In genomic region chr14:118225911-118226310, GRCm38 (mm10) we compare ENCODE assay signal across 11 mouse cellular contexts. TPM values are rescaled to one million over a fixed set of nuclear protein-coding genes. Genes with fewer than 3 reads are reported as not detected.
DNase-seq lines count a peak whose midpoint lies in the region; ATAC-seq and TF ChIP-seq lines count a peak whose summit lies in the region.
"Had no signal": no experiment of that assay in that cellular context is flagged by ENCODE, and none has a peak within 500 bp of the region (broad histone marks: within the 10 kb centered on the region; RNA-seq: fewer than 3 reads in every experiment).

No protein-coding gene starts in this region.

- H3K4me3 ChIP-seq in lung, embryonic 14.5 days (ENCODE audit: low read depth, low read length) = peak overlapping the region; percentile 10
- peak overlapping the region; percentile 27 for H3K4me3 ChIP-seq in embryonic facial prominence, embryonic 13.5 days
- peak overlapping the region; percentile 16; the same call in 1 of the 2 replicates for H3K4me3 ChIP-seq in kidney, embryonic 16.5 days (ENCODE audit: low read length)
- no peak overlapping the region for H3K4me3 ChIP-seq in neural tube, embryonic 14.5 days (ENCODE audit: low read depth, low read length)

- H3K9ac ChIP-seq in lung, embryonic 14.5 days = no peak overlapping the region
- H3K9ac ChIP-seq in embryonic facial prominence, embryonic 13.5 days = no peak overlapping the region
- no peak overlapping the region for H3K9ac ChIP-seq in kidney, embryonic 16.5 days (replicated peaks; ENCODE audit: low read length)
- H3K9ac ChIP-seq in neural tube, embryonic 14.5 days (replicated peaks; ENCODE audit: low read depth, low read length) = no peak overlapping the region

- peaks cover 82% of the 10 kb centered on the region for H3K27me3 ChIP-seq in lung, embryonic 14.5 days (ENCODE audit: insufficient read depth, low read length)
- H3K27me3 ChIP-seq in embryonic facial prominence, embryonic 13.5 days = peaks cover 90% of the 10 kb centered on the region
- H3K27me3 ChIP-seq in kidney, embryonic 16.5 days (ENCODE audit: insufficient read depth, low read length) = peaks cover 79% of the 10 kb centered on the region
- peaks cover 18% of the 10 kb centered on the region for H3K27me3 ChIP-seq in neural tube, embryonic 14.5 days (ENCODE audit: control insufficient read depth, insufficient read depth, low read length)

- H3K4me1 ChIP-seq in lung, embryonic 14.5 days (ENCODE audit: insufficient read depth) = no peaks in the 10 kb centered on the region
- peaks cover 26% of the 10 kb centered on the region; the same call in 1 of the 2 replicates for H3K4me1 ChIP-seq in embryonic facial prominence, embryonic 13.5 days
- H3K4me1 ChIP-seq in kidney, embryonic 16.5 days (ENCODE audit: insufficient read depth, low read length) = no peaks in the 10 kb centered on the region; the same call in 1 of the 2 replicates
- 0 out of 2 replicates have a peak, but pooled peaks cover 4% of the 10 kb centered on the region for H3K4me1 ChIP-seq in neural tube, embryonic 14.5 days (ENCODE audit: control insufficient read depth, insufficient read depth, low read length)

- ATAC-seq in lung, embryonic 14.5 days (ENCODE audit: insufficient read depth) = peak; percentile 45; the same call in 1 of the 2 replicates
- ATAC-seq in embryonic facial prominence, embryonic 13.5 days (ENCODE audit: insufficient number of reproducible peaks, insufficient read depth, low FRiP score, low TSS enrichment, low read depth) = no peak
- ATAC-seq in kidney, embryonic 16.5 days (ENCODE audit: low FRiP score, low TSS enrichment) = no peak
- peak; percentile 70 for ATAC-seq in neural tube, embryonic 14.5 days (ENCODE audit: low read depth)
- ATAC-seq: inflammation-experienced regulatory T-cells, adult 6 months had no signal

- no peak overlapping the region for H3K27ac ChIP-seq in lung, embryonic 14.5 days (ENCODE audit: low read depth)
- H3K27ac ChIP-seq in embryonic facial prominence, embryonic 13.5 days = no peak overlapping the region
- H3K27ac ChIP-seq in kidney, embryonic 16.5 days (ENCODE audit: low read length) = no peak overlapping the region
- H3K27ac ChIP-seq in neural tube, embryonic 14.5 days (ENCODE audit: low read depth, low read length) = no peak overlapping the region

- peak overlapping the region; percentile 19; the same call in 1 of the 2 replicates for H3K4me2 ChIP-seq in lung, embryonic 14.5 days
- H3K4me2 ChIP-seq in embryonic facial prominence, embryonic 13.5 days = peak overlapping the region; percentile 50
- H3K4me2 ChIP-seq in kidney, embryonic 16.5 days (replicated peaks; ENCODE audit: low read depth, low read length) = 0 out of 2 replicates have a peak overlapping the region, but pooled peaks have one; percentile 3
- peak overlapping the region; percentile 9 for H3K4me2 ChIP-seq in neural tube, embryonic 14.5 days (ENCODE audit: low read depth, low read length)

- DNase-seq in lung, embryonic 14.5 days = peak; percentile 34
- DNase-seq in lung, postnatal 10 days = no peak
- no peak for DNase-seq in gastrocnemius, postnatal 36 days
- DNase-seq in cerebellum, adult 8-10 months = no peak
- no peak for DNase-seq in thymus, postnatal 0 days (ENCODE audit: low spot score)

- intact Hi-C loops in gastrocnemius, postnatal 36 days (cut with DNase I) = no loop called here

- no peaks in the 10 kb centered on the region for H3K9me3 ChIP-seq in lung, embryonic 14.5 days (ENCODE audit: low read depth, low read length)
- 0 out of 2 replicates have a peak, but pooled peaks cover 3% of the 10 kb centered on the region for H3K9me3 ChIP-seq in embryonic facial prominence, embryonic 13.5 days
- no peaks in the 10 kb centered on the region for H3K9me3 ChIP-seq in kidney, embryonic 16.5 days (ENCODE audit: low read length)
- H3K9me3 ChIP-seq in neural tube, embryonic 14.5 days (ENCODE audit: control insufficient read depth, low read length) = no peaks in the 10 kb centered on the region

- WGBS in lung, embryonic 14.5 days = under 1% methylated on average over 21 of the region's 21 CpGs
- WGBS in embryonic facial prominence, embryonic 13.5 days = under 1% methylated on average over 21 of the region's 21 CpGs
- under 1% methylated on average over 21 of the region's 21 CpGs for WGBS in kidney, embryonic 16.5 days
- WGBS in neural tube, embryonic 14.5 days = under 1% methylated on average over 21 of the region's 21 CpGs

- no peaks in the 10 kb centered on the region for H3K36me3 ChIP-seq in lung, embryonic 14.5 days (ENCODE audit: insufficient read depth)
- H3K36me3 ChIP-seq in embryonic facial prominence, embryonic 13.5 days = no peaks in the 10 kb centered on the region
- H3K36me3 ChIP-seq in kidney, embryonic 16.5 days (ENCODE audit: insufficient read depth, low read length) = no peaks in the 10 kb centered on the region
- no peaks in the 10 kb centered on the region for H3K36me3 ChIP-seq in neural tube, embryonic 14.5 days (ENCODE audit: control insufficient read depth, insufficient read depth, low read length)

- TF ChIP-seq CTCF in lung, embryonic 14.5 days (IDR thresholded peaks at IDR 0.05; ENCODE audit: low read depth) = no peak

RNA-seq across cellular contexts. Expression of gene Sox21, which starts 10.9 kb away (rescaled TPM):
- 1.2 and 1.4 TPM in 2 replicates for polyA plus RNA-seq in lung, embryonic 14.5 days (2014; fragmentation: Nextera tagmentation; extraction: Ambion mirVana)
- polyA plus RNA-seq in embryonic facial prominence, embryonic 13.5 days (2015; fragmentation: Nextera tagmentation; extraction: Ambion mirVana) = 6.3 and 6.6 TPM in 2 replicates
- polyA plus RNA-seq in kidney, embryonic 16.5 days (2015; fragmentation: Nextera tagmentation; extraction: Ambion mirVana) = not detected in 2 replicates
- 6.9 and 7.3 TPM in 2 replicates for polyA plus RNA-seq in neural tube, embryonic 14.5 days (2014; fragmentation: Nextera tagmentation; extraction: Ambion mirVana)
- total RNA-seq in gastrocnemius, postnatal 36 days (2021) = not detected
- 0.08 TPM in 2 replicates for polyA plus RNA-seq in thymus, postnatal 0 days (2015; fragmentation: Nextera tagmentation; extraction: Ambion mirVana)
- polyA plus RNA-seq: inflammation-experienced regulatory T-cells, adult 6 months had no signal

RNA-seq across cellular contexts. Expression of gene Gm9376, which starts 40.8 kb away (rescaled TPM):
- polyA plus RNA-seq in lung, embryonic 14.5 days (2014; fragmentation: Nextera tagmentation; extraction: Ambion mirVana) = not detected in 2 replicates
- polyA plus RNA-seq in embryonic facial prominence, embryonic 13.5 days (2015; fragmentation: Nextera tagmentation; extraction: Ambion mirVana) = not detected in 2 replicates
- polyA plus RNA-seq in kidney, embryonic 16.5 days (2015; fragmentation: Nextera tagmentation; extraction: Ambion mirVana) = not detected in 2 replicates
- not detected in 2 replicates for polyA plus RNA-seq in neural tube, embryonic 14.5 days (2014; fragmentation: Nextera tagmentation; extraction: Ambion mirVana)
- not detected for total RNA-seq in gastrocnemius, postnatal 36 days (2021)
- not detected in 2 replicates for polyA plus RNA-seq in thymus, postnatal 0 days (2015; fragmentation: Nextera tagmentation; extraction: Ambion mirVana)
- total RNA-seq: adrenal gland, postnatal 36 days had no signal
- polyA plus RNA-seq: inflammation-experienced regulatory T-cells, adult 6 months; small intestine, adult 2 months had no signal

Comparison
In these comparisons a context has a peak if more than half of its experiments do, and no peak if none do; other contexts are left out.
1. ATAC-seq: peak in lung, embryonic 14.5 days (single experiment) and neural tube, embryonic 14.5 days (single experiment); none in embryonic facial prominence, embryonic 13.5 days (single experiment) and kidney, embryonic 16.5 days (single experiment).
2. Peak in every context shown above with its lines, with median percentiles within 50 percentile points of each other: H3K4me2 ChIP-seq.